Mouse (Mus musculus) central nervous system, embryonic 14 days (tissue): ENCODE data around the gene Gm11020. TPM values are rescaled to one million over a fixed set of nuclear protein-coding genes. Genes with fewer than 3 reads are reported as not detected.

Experiments used
- polyA plus RNA-seq: library from polyadenylated mRNA; depleted of rRNA; stranded (reverse); fragments of >200 nt; gene quantifications from 2 replicates; pipeline ENCODE4 v1.2.3, GENCODE M21; 2012; rRNA removed

The Gm11020 gene
- polyA plus RNA-seq, result not detected in 2 replicates

DNA sequence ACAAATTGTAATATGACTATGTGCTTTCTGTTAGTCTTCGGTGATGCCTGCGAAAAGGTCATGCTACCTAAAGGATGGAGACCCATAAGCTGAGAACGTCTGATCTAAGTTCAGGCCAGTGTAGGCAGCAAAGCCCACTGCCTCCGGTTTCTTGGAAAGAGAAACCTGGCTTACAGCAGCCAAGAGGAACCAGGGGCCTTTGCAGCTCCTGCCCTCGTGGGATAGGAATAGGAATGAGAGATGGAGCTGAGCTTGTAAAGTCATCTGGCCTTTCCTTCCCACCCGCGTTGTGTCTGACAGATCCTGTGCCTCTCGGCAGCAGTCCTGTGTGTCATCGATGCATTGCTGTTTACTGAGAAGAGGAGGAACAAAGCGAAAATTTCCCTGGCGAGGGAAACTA lies at the start of gene Gm11020:
Gm11020 (plus strand) TSS at position 301 of the 400 bp plus-strand sequence.

GRCm38 (mm10) chr8:104293081-104293480 lies 28.3 kb upstream of the Gm11020 start, which contains the start of gene Cmtm2a:
Gene Cmtm2a, minus strand, starts transcription at chr8:104293181.

DNA sequence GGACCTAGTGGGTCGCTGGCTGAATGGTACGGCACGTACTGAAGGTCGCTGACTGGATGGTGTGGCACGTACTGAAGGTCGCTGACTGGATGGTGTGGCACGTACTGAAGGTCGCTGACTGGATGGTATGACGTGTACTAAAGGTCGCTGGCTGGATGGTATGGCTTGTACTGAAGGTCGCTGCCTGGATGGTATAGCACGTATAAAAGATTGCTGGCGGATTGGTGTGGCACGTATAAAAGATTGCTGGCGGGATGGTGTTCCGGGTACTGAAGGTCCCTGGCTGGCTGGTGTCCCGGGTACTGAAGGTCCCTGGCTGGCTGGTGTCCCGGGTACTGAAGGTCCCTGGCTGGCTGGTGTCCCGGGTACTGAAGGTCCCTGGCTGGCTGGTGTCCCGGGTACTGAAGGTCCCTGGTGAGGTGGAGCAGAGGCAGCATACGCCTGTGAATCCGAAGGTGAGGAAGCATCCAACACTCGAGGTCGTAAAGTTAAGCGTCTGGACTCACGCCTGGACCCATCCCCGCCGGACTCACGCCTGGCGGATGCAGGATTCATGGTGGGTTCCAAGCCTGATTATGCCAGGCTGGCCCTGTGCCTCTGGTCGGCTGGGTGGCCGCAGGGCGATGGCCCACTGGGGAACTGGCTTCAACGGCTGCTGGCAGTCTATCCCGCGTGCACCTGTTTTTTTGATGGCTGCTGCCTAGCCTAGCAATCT lies 11.8 kb upstream of the Gm11020 start, which contains the start of the genes Gm45711 and Cmtm1:
Gm45711 (minus strand) TSS at position 641 of the 715 bp plus-strand sequence.
Cmtm1 (minus strand) TSS at position 705 of the 715 bp plus-strand sequence.

DNA sequence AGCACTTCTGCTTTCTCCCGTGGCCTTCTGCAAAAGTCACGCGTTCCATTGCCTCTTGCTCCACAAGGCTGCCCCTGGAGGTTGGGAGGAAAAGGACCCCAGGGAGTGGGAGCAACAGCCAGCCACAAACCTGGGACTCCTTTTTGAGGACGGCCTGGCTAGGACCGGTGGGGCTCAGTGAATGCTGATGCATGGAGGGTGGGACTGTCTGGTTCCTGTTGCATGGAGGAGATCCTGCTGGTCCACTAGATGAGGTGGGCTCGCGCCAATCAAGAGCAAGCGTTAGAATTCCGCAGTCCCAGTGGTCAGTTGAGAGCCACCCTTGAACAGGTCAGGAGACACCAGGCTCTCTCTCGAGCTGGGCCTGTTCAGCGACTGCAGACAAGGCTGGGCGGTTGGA lies 563 bp downstream of the Gm11020 start, which contains the start of gene Cmtm2b:
Cmtm2b (plus strand) TSS at position 301 of the 400 bp plus-strand sequence.

GRCm38 (mm10) chr8:104339229-104339982 lies 18.0 kb downstream of the Gm11020 start, which contains the start of gene Cmtm3:
Gene Cmtm3, plus strand, starts transcription at chr8:104339410.

Other genes starting within 250 kb of the Gm11020 start
- 29.5 and 38.4 TPM in 2 replicates for gene Cdh5, start 219.9 kb upstream of the Gm11020 start, polyA plus RNA-seq
- gene Bean1, start 151.1 kb upstream of the Gm11020 start, polyA plus RNA-seq, result 10.2 and 12.3 TPM in 2 replicates
- gene Tk2, start 73.0 kb upstream of the Gm11020 start, polyA plus RNA-seq, result 35.7 and 37.4 TPM in 2 replicates
- 47.6 and 48.8 TPM in 2 replicates for gene Cklf, start 70.7 kb upstream of the Gm11020 start, polyA plus RNA-seq
- not detected in 2 replicates for gene Cmtm2a, start 28.4 kb upstream of the Gm11020 start, polyA plus RNA-seq
- not detected in 2 replicates for gene Gm45711, start 11.5 kb upstream of the Gm11020 start, polyA plus RNA-seq
- not detected in 2 replicates for gene Cmtm1, start 11.4 kb upstream of the Gm11020 start, polyA plus RNA-seq
- gene Cmtm2b, start 663 bp downstream of the Gm11020 start, polyA plus RNA-seq, result not detected in 2 replicates
- gene Cmtm3, start 17.8 kb downstream of the Gm11020 start, polyA plus RNA-seq, result 49.4 and 80.1 TPM in 2 replicates
- gene Cmtm4, start 74.2 kb downstream of the Gm11020 start, polyA plus RNA-seq, result 17.2 and 17.3 TPM in 2 replicates
- 106 and 111 TPM in 2 replicates for gene Dync1li2, start 121.5 kb downstream of the Gm11020 start, polyA plus RNA-seq
- gene Terb1, start 188.3 kb downstream of the Gm11020 start, polyA plus RNA-seq, result 0.30 and 0.37 TPM in 2 replicates
- 94.2 and 94.3 TPM in 2 replicates for gene Nae1, start 213.1 kb downstream of the Gm11020 start, polyA plus RNA-seq
- 1.2 and 1.4 TPM in 2 replicates for gene Car7, start 213.1 kb downstream of the Gm11020 start, polyA plus RNA-seq